Mouse (Mus musculus) E14TG2a.4 (cell line): ENCODE results near the gene Mup8.
"Not testable (repeated sequence)": the region's sequence is repeated elsewhere in the genome, so short reads cannot be mapped to it uniquely, and the experiment has no call there.

ENCODE experiments used
- CTCF ChIP-seq: conservative IDR thresholded peaks from 2 replicates; pipeline ENCODE4 v1.5.1; 2014; ENCODE audit warnings: low read length
- NANOG ChIP-seq: IDR thresholded peaks from 2 replicates; pipeline ENCODE4 v1.6.1; 2014; ENCODE audit warnings: borderline replicate concordance, low read length, mixed read lengths
- POU5F1 ChIP-seq: IDR thresholded peaks from 2 replicates; pipeline ENCODE4 v1.6.1; 2014; ENCODE audit warnings: low read length, borderline replicate concordance

DNA sequence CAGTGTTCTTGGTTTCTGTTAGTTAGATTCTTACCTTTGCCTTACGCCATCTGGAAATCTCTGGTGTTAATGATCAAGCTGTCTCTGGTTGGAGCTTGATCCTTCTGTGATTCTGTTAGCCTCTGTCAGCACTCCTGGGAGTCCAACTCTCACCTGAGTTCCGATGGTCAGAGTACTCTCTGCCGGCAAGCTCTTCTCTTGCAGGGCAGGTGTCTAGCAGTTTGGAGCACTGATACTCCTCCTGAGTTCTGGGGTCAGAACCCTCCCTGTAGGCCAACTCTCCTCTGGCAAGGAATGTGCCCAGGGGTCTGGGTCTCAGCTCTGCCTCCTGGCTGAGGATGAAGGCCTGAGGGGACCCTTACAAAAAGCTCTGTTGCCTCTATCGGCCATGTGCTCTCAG lies 40.3 kb upstream of the Mup8 start:
- TF ChIP-seq CTCF, NANOG, POU5F1: not testable (repeated sequence)
